42 mouse cellular contexts compared by ENCODE assay signal in the genomic region with DNA sequence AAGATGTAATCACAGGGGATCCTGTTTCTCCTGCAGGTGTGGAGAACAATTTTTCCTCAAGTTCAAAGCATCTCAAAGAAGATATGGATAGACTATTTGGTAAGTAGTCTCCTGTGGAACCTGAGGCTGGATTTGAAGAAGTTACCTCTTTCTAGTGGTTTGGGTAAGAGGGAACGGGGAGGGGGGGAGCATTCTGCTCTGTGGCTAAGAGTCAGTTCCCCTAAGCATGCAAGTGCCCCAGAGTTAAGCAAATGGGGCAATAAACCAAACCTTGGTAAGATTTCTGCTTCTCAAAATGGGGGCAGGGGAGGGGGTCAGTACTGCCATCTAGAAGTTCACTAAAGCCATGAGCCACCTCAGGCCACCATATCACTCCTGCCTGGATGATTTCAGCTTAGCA. TPM values are rescaled to one million over a fixed set of nuclear protein-coding genes. Genes with fewer than 3 reads are reported as not detected.
"Had no signal": no experiment of that assay in that cellular context is flagged by ENCODE, and none has a peak within 500 bp of the region (broad histone marks: within the 10 kb centered on the region; RNA-seq: fewer than 3 reads in every experiment).

No protein-coding gene starts in this region.

- H3K9me3 ChIP-seq: limb, embryonic 10.5 days; limb, embryonic 12.5 days; limb, embryonic 13.5 days; limb, embryonic 15.5 days; liver, embryonic 13.5 days; liver, embryonic 15.5 days; lung, embryonic 15.5 days; midbrain, embryonic 10.5 days; midbrain, embryonic 12.5 days; midbrain, embryonic 13.5 days; midbrain, embryonic 15.5 days; neural tube, embryonic 12.5 days; neural tube, embryonic 13.5 days had no signal

- H3K27me3 ChIP-seq: limb, embryonic 12.5 days; limb, embryonic 13.5 days; limb, embryonic 15.5 days; liver, embryonic 13.5 days; liver, embryonic 15.5 days; lung, embryonic 15.5 days; midbrain, embryonic 12.5 days; midbrain, embryonic 13.5 days; midbrain, embryonic 15.5 days; neural tube, embryonic 12.5 days; neural tube, embryonic 13.5 days had no signal

- H3K4me3 ChIP-seq: limb, embryonic 10.5 days; limb, embryonic 12.5 days; limb, embryonic 13.5 days; limb, embryonic 15.5 days; liver, embryonic 12.5 days; liver, embryonic 13.5 days; liver, embryonic 15.5 days; lung, embryonic 15.5 days; megakaryocyte, embryonic 14.5 days; midbrain, embryonic 10.5 days; midbrain, embryonic 12.5 days; midbrain, embryonic 13.5 days; midbrain, embryonic 15.5 days; myocyte; neural tube, embryonic 12.5 days; neural tube, embryonic 13.5 days had no signal

- H3K36me3 ChIP-seq: limb, embryonic 10.5 days; limb, embryonic 12.5 days; limb, embryonic 13.5 days; limb, embryonic 15.5 days; liver, embryonic 12.5 days; liver, embryonic 13.5 days; liver, embryonic 15.5 days; lung, embryonic 15.5 days; midbrain, embryonic 10.5 days; midbrain, embryonic 12.5 days; midbrain, embryonic 13.5 days; midbrain, embryonic 15.5 days; neural tube, embryonic 12.5 days; neural tube, embryonic 13.5 days had no signal

- H3K4me1 ChIP-seq: liver, embryonic 12.5 days; liver, embryonic 13.5 days; liver, embryonic 15.5 days; lung, embryonic 15.5 days; midbrain, embryonic 10.5 days; midbrain, embryonic 12.5 days; midbrain, embryonic 13.5 days; midbrain, embryonic 15.5 days had no signal

- DNase-seq: left cerebral cortex, postnatal 4 days; liver; liver, embryonic 13.5 days; liver, postnatal 0 days; lung, adult 18-20 months; lung, adult 2 months; lung, embryonic 14.5 days; lung, postnatal 10 days; lung, postnatal 14 days; lung, postnatal 36 days; lung, postnatal 4 days; midbrain, embryonic 14.5 days had no signal

- ATAC-seq: liver, embryonic 12.5 days; liver, postnatal 0 days; lung, postnatal 0 days; midbrain, embryonic 13.5 days; midbrain, embryonic 15.5 days; midbrain, embryonic 16.5 days had no signal

- H3K9ac ChIP-seq: limb, embryonic 12.5 days; limb, embryonic 13.5 days; limb, embryonic 15.5 days; liver, embryonic 12.5 days; liver, embryonic 13.5 days; liver, embryonic 14.5 days; liver, embryonic 15.5 days; liver, postnatal 0 days; lung, embryonic 14.5 days; lung, embryonic 15.5 days; midbrain, embryonic 12.5 days; midbrain, embryonic 13.5 days; midbrain, embryonic 15.5 days; neural tube, embryonic 12.5 days; neural tube, embryonic 13.5 days had no signal

- H3K27ac ChIP-seq: limb, embryonic 10.5 days; limb, embryonic 12.5 days; limb, embryonic 13.5 days; limb, embryonic 15.5 days; liver, embryonic 12.5 days; liver, embryonic 13.5 days; liver, embryonic 14.5 days; liver, embryonic 15.5 days; lung, embryonic 15.5 days; macrophage; midbrain, embryonic 10.5 days; midbrain, embryonic 12.5 days; midbrain, embryonic 13.5 days; midbrain, embryonic 15.5 days; neural tube, embryonic 12.5 days; neural tube, embryonic 13.5 days had no signal

- H3K4me2 ChIP-seq: limb, embryonic 12.5 days; limb, embryonic 13.5 days; limb, embryonic 15.5 days; liver, embryonic 11.5 days; liver, embryonic 12.5 days; liver, embryonic 13.5 days; liver, embryonic 15.5 days; lung, embryonic 14.5 days; lung, embryonic 15.5 days; midbrain, embryonic 11.5 days; midbrain, embryonic 12.5 days; midbrain, embryonic 13.5 days; midbrain, embryonic 15.5 days; neural tube, embryonic 12.5 days; neural tube, embryonic 13.5 days had no signal

RNA-seq across cellular contexts. Expression of a gene that starts 8.8 kb away (rescaled TPM):
- total RNA-seq: liver, adult 2 months; megakaryocyte-erythroid progenitor cell, adult 5-6 weeks; midbrain, postnatal 0 days; monocyte, adult 5-6 weeks had no signal
- polyA plus RNA-seq: limb, embryonic 10.5 days; limb, embryonic 13.5 days; liver, adult 2 months; liver, embryonic 11.5 days; liver, embryonic 13.5 days; liver, embryonic 14.5 days; liver, embryonic 15.5 days; liver, embryonic 16.5 days; liver, postnatal 0 days; lung, adult 2 months; lung, embryonic 14.5 days; lung, embryonic 15.5 days; lung, embryonic 16.5 days; macrophage; neural tube, embryonic 11.5 days; neural tube, embryonic 12.5 days had no signal

RNA-seq across cellular contexts. Expression of a gene that starts 35.8 kb away (rescaled TPM):
- total RNA-seq: left cerebral cortex, postnatal 25 days; left cerebral cortex, postnatal 36 days; left cerebral cortex, postnatal 4 days; megakaryocyte-erythroid progenitor cell, adult 5-6 weeks; midbrain, postnatal 0 days; monocyte, adult 5-6 weeks had no signal
- polyA plus RNA-seq: liver, embryonic 12.5 days; macrophage; midbrain, embryonic 12.5 days; midbrain, embryonic 13.5 days; midbrain, embryonic 15.5 days; neural tube, embryonic 11.5 days had no signal

RNA-seq across cellular contexts. Expression of a gene that starts 42.8 kb away (rescaled TPM):
- polyA plus RNA-seq: liver, embryonic 12.5 days; liver, embryonic 13.5 days; macrophage had no signal
